Mouse (Mus musculus) liver, embryonic 15.5 days (tissue): ENCODE data around the gene Det1. TPM values are rescaled to one million over a fixed set of nuclear protein-coding genes. Genes with fewer than 3 reads are reported as not detected.

Source experiments
- ATAC-seq: fragments of 200-750 bp; cut with Nextera tagmentation; 2 replicates; pipeline ENCODE4 v1.8.0; 2017; ENCODE audit warnings: moderate number of reproducible peaks, mild to moderate bottlenecking, moderate library complexity; ENCODE audit not compliant: insufficient read depth
- H3K27ac ChIP-seq: fragments of 300-500 bp; sonication (generic); replicated peaks from 2 replicates; pipeline ENCODE4 v1.5.1; 2015; ENCODE audit warnings: mild to moderate bottlenecking, inconsistent platforms
- H3K27me3 ChIP-seq: fragments of 300-500 bp; sonication (generic); 2 replicates; pipeline ENCODE4 v1.6.1; 2015; ENCODE audit warnings: mild to moderate bottlenecking, inconsistent platforms
- H3K36me3 ChIP-seq: fragments of 300-500 bp; sonication (generic); replicated peaks from 2 replicates; pipeline ENCODE4 v1.6.1; 2015; ENCODE audit warnings: moderate library complexity, mild to moderate bottlenecking, inconsistent platforms
- H3K4me1 ChIP-seq: fragments of 300-500 bp; sonication (generic); replicated peaks from 2 replicates; pipeline ENCODE4 v1.6.1; 2015; ENCODE audit warnings: inconsistent platforms
- H3K4me2 ChIP-seq: fragments of 300-500 bp; sonication (generic); 2 replicates; pipeline ENCODE4 v1.6.1; 2015; ENCODE audit warnings: moderate library complexity, mild to moderate bottlenecking, inconsistent platforms
- H3K4me3 ChIP-seq: fragments of 300-500 bp; sonication (generic); replicated peaks from 2 replicates; pipeline ENCODE4 v1.5.1; 2015; ENCODE audit warnings: mild to moderate bottlenecking, inconsistent platforms
- H3K9ac ChIP-seq: fragments of 300-500 bp; sonication (generic); 2 replicates; pipeline ENCODE4 v1.6.1; 2015; ENCODE audit warnings: moderate library complexity, mild to moderate bottlenecking, inconsistent platforms
- H3K9me3 ChIP-seq: fragments of 300-500 bp; sonication (generic); replicated peaks from 2 replicates; pipeline ENCODE4 v1.6.1; 2016; ENCODE audit warnings: inconsistent platforms
- WGBS: fragments of 180-500 bp; shearing (Covaris S2); methylation state at CpG from one replicate; pipeline ENCODE4 v1.1.7; 2015; ENCODE audit warnings: mixed read lengths; ENCODE audit not compliant: insufficient replicate concordance; 5-methylcytosine and 5-hydroxymethylcytosine counted together
- polyA plus RNA-seq: library from polyadenylated mRNA; unstranded; fragments of >200 nt; fragmentation: Nextera tagmentation; extraction: Ambion mirVana; gene quantifications from 2 replicates; pipeline ENCODE4 v1.2.1, GENCODE M21; 2015

Det1 gene
- polyA plus RNA-seq, 1 experiment from 2014 or later, result 6.8 TPM

- H3K27me3 ChIP-seq, result peaks cover 90% of the 10 kb centered on the region
Measured at GRCm38 (mm10) chr7:78883016-78883725, 36.1 kb upstream of the Det1 start.

GRCm38 (mm10) chr7:78882469-78882837, 35.4 kb upstream of the Det1 start:
- no peak for ATAC-seq
- no peaks in the 10 kb centered on the region for H3K9me3 ChIP-seq

More at GRCm38 (mm10) chr7:78883016-78883725, 36.1 kb upstream of the Det1 start:
- no peak for ATAC-seq
- Histone ChIP-seq H3K4me1 (no peaks in the 10 kb centered on the region), H3K27ac (no peak overlapping the region), H3K9ac (no peak overlapping the region), H3K4me2 (no peak overlapping the region), H3K36me3 (no peaks in the 10 kb centered on the region), H3K9me3 (no peaks in the 10 kb centered on the region), H3K4me3 (no peak overlapping the region)
- 4% methylated on average over 34 of the region's 34 CpGs for WGBS

GRCm38 (mm10) chr7:78881607-78882468, 34.8 kb upstream of the Det1 start:
- Histone ChIP-seq H3K4me2 (no peak overlapping the region), H3K4me3 (no peak overlapping the region), H3K4me1 (no peaks in the 10 kb centered on the region), H3K27me3 (peaks cover 77% of the 10 kb centered on the region), H3K9ac (no peak overlapping the region), H3K9me3 (no peaks in the 10 kb centered on the region), H3K27ac (no peak overlapping the region), H3K36me3 (no peaks in the 10 kb centered on the region)
- ATAC-seq, result no peak
- WGBS, result 18% methylated on average over 16 of the region's 16 CpGs

More at GRCm38 (mm10) chr7:78882469-78882837, 35.4 kb upstream of the Det1 start:
- H3K27me3 ChIP-seq, result peaks cover 83% of the 10 kb centered on the region
- no peaks in the 10 kb centered on the region for H3K4me1 ChIP-seq
- WGBS, result 7% methylated on average over 23 of the region's 23 CpGs
- no peaks in the 10 kb centered on the region for H3K36me3 ChIP-seq
- no peak overlapping the region for H3K27ac ChIP-seq
- no peak overlapping the region for H3K4me2 ChIP-seq
- no peak overlapping the region for H3K9ac ChIP-seq
- H3K4me3 ChIP-seq, result no peak overlapping the region

GRCm38 (mm10) chr7:78872831-78873230, 25.8 kb upstream of the Det1 start:
- H3K9ac ChIP-seq, result no peak overlapping the region
- no peak for ATAC-seq
- no peaks in the 10 kb centered on the region for H3K27me3 ChIP-seq
- 57% methylated on average over 5 of the region's 5 CpGs for WGBS
- H3K4me2 ChIP-seq, result no peak overlapping the region
- H3K36me3 ChIP-seq, result no peaks in the 10 kb centered on the region
- no peak overlapping the region for H3K4me3 ChIP-seq
- H3K9me3 ChIP-seq, result no peaks in the 10 kb centered on the region
- H3K4me1 ChIP-seq, result no peaks in the 10 kb centered on the region
- H3K27ac ChIP-seq, result no peak overlapping the region

- ATAC-seq, result no peak
- no peak overlapping the region for H3K9ac ChIP-seq
- 59% methylated on average over 6 of the region's 6 CpGs for WGBS
- no peak overlapping the region for H3K4me2 ChIP-seq
- H3K36me3 ChIP-seq, result no peaks in the 10 kb centered on the region
- H3K27ac ChIP-seq, result no peak overlapping the region
- no peaks in the 10 kb centered on the region for H3K27me3 ChIP-seq
- H3K4me1 ChIP-seq, result no peaks in the 10 kb centered on the region
- no peaks in the 10 kb centered on the region for H3K9me3 ChIP-seq
- no peak overlapping the region for H3K4me3 ChIP-seq
Measured at GRCm38 (mm10) chr7:78872366-78872765, 25.3 kb upstream of the Det1 start.

GRCm38 (mm10) chr7:78868731-78869130, 21.7 kb upstream of the Det1 start:
- Histone ChIP-seq H3K9ac (no peak overlapping the region), H3K36me3 (no peaks in the 10 kb centered on the region), H3K4me1 (peaks cover 14% of the 10 kb centered on the region; the same call in 1 of the 2 replicates), H3K9me3 (no peaks in the 10 kb centered on the region), H3K27ac (no peak overlapping the region), H3K27me3 (no peaks in the 10 kb centered on the region), H3K4me3 (no peak overlapping the region), H3K4me2 (no peak overlapping the region)
- 41% methylated on average over 5 of the region's 5 CpGs for WGBS
- no peak for ATAC-seq

- Histone ChIP-seq H3K4me2 (no peak overlapping the region), H3K4me1 (peaks cover 14% of the 10 kb centered on the region; the same call in 1 of the 2 replicates), H3K36me3 (no peaks in the 10 kb centered on the region), H3K27me3 (no peaks in the 10 kb centered on the region), H3K4me3 (no peak overlapping the region), H3K9me3 (no peaks in the 10 kb centered on the region), H3K27ac (no peak overlapping the region), H3K9ac (no peak overlapping the region)
- 41% methylated on average over 12 of the region's 12 CpGs for WGBS
- no peak for ATAC-seq
Measured at GRCm38 (mm10) chr7:78865212-78865949, 18.3 kb upstream of the Det1 start.

- no peaks in the 10 kb centered on the region for H3K9me3 ChIP-seq
- no peak overlapping the region for H3K9ac ChIP-seq
- H3K4me2 ChIP-seq, result no peak overlapping the region
- 17% methylated on average over 4 of the region's 4 CpGs for WGBS
- H3K27ac ChIP-seq, result no peak overlapping the region
- H3K27me3 ChIP-seq, result no peaks in the 10 kb centered on the region
- H3K4me3 ChIP-seq, result no peak overlapping the region
- no peaks in the 10 kb centered on the region for H3K36me3 ChIP-seq
- peaks cover 14% of the 10 kb centered on the region; the same call in 1 of the 2 replicates for H3K4me1 ChIP-seq
- no peak for ATAC-seq
Measured at GRCm38 (mm10) chr7:78864446-78864802, 17.4 kb upstream of the Det1 start.

- H3K4me1 ChIP-seq, result peaks cover 14% of the 10 kb centered on the region; the same call in 1 of the 2 replicates
- WGBS, result 54% methylated on average over 7 of the region's 7 CpGs
Measured at GRCm38 (mm10) chr7:78863796-78864445, 16.9 kb upstream of the Det1 start.

GRCm38 (mm10) chr7:78855044-78855655, 8.1 kb upstream of the Det1 start:
- no peak overlapping the region for H3K9ac ChIP-seq
- H3K27me3 ChIP-seq, result 0 out of 2 replicates have a peak, but pooled peaks cover 3% of the 10 kb centered on the region
- ATAC-seq, result no peak
- H3K4me3 ChIP-seq, result no peak overlapping the region
- no peak overlapping the region for H3K27ac ChIP-seq
- H3K9me3 ChIP-seq, result no peaks in the 10 kb centered on the region
- H3K4me1 ChIP-seq, result peaks cover 7% of the 10 kb centered on the region
- WGBS, result 57% methylated on average over 5 of the region's 5 CpGs
- H3K36me3 ChIP-seq, result no peaks in the 10 kb centered on the region
- no peak overlapping the region for H3K4me2 ChIP-seq

More at GRCm38 (mm10) chr7:78863796-78864445, 16.9 kb upstream of the Det1 start:
- Histone ChIP-seq H3K27me3 (no peaks in the 10 kb centered on the region), H3K9me3 (no peaks in the 10 kb centered on the region), H3K36me3 (no peaks in the 10 kb centered on the region), H3K9ac (no peak overlapping the region), H3K4me2 (no peak overlapping the region), H3K4me3 (no peak overlapping the region), H3K27ac (no peak overlapping the region)
- no peak for ATAC-seq
